ENCODE assay signal across 1 mouse cellular context in the genomic region with DNA sequence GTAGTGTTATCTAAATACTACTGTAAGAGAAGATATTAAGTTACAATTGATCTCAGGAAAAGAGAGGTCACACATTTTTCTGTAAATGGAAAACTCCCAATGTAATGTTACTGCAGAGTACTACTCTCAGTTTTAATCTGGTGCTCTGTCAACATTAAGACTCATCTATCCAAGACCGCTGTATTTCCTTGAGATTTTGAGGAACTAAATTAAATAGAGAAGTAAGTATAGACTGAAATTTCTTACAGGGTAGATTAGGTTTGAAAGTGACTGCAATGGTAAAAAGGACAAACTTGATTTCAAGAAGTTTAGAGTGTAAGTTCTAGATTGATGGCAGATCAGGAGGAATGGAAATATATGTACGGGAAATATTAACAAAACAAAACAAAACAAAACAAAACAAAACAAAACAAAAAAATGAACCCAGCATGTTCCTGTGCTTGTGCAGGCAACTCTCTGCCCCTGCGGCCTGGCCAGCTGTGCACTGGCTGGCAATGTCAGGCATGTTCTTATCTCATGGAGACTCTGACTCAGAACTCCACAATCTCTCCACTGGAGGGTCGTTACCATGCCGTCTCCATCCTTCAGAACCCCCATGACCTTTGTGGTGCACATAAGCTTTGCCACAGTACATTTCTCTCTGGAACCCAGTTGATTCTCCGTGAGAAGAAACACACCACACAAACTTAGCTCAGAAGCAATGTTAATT.
TF ChIP-seq lines count a peak whose summit lies in the region.

No protein-coding gene starts in this region.

TF ChIP-seq in myocyte, 11 proteins besides CTCF, POLR2A, EP300 and RAD21 (continued from another document):
- no peak for TF ChIP-seq TCF3 (IDR thresholded peaks at IDR 0.05; ENCODE audit: insufficient read length, low read depth)
- TF ChIP-seq MYOG (IDR thresholded peaks at IDR 0.05; ENCODE audit: control insufficient read depth in 1 of 3, insufficient read depth in 1 of 3, insufficient read length in 2 of 3, low read depth in 2 of 3): peak in 2 of 3 experiments; percentile 74 to 84
- peak; percentile 2 for TF ChIP-seq TCF12 (IDR thresholded peaks at IDR 0.05; ENCODE audit: insufficient read depth, poor library complexity, severe bottlenecking)
- TF ChIP-seq REST (IDR thresholded peaks at IDR 0.05; ENCODE audit: insufficient read depth, insufficient read length): no peak
- TF ChIP-seq MAX (IDR thresholded peaks at IDR 0.05; ENCODE audit: low read depth): no peak
